Mouse (Mus musculus) ES-Bruce4 (cell line): Measurements from ENCODE around the gene Foxb1.

Experiments
- CTCF ChIP-seq: IDR thresholded peaks from one replicate; pipeline ENCODE4 v1.8.1; 2011; ENCODE audit warnings: low read depth, low read length
- EP300 ChIP-seq: IDR thresholded peaks from 2 replicates; pipeline ENCODE4 v1.6.1; 2011; ENCODE audit warnings: low read depth, low read length; ENCODE audit not compliant: insufficient read depth
- POLR2A ChIP-seq: IDR thresholded peaks from one replicate; pipeline ENCODE4 v1.8.1; 2011; ENCODE audit warnings: low read length; ENCODE audit not compliant: insufficient read depth

DNA sequence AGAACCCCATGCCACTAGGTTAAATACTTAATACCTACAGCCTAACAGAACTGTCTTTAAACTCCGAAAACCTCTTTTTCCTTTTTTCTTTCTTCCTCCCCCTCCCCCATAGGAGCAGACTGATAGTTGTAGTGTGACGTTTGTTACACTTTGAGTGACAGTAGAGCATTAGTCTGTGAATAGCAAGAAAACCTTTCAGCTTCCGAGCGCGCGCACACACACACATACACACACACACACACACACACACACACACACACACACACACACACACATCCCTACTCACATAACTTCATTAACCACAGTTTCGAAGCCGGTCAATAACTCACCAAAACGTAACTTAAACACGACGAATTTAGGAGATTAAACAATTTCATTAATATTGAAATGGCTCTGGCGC lies 1.5 kb upstream of the Foxb1 start:
- TF ChIP-seq POLR2A (no peak), CTCF (no peak), EP300 (no peak)
